Mouse (Mus musculus): ENCODE results near the gene Mrps34. TPM values are rescaled to one million over a fixed set of nuclear protein-coding genes. Genes with fewer than 3 reads are reported as not detected.

The Mrps34 gene
- polyA plus RNA-seq, 1 experiment from 2014 or later = 102 TPM

- WGBS = under 1% methylated on average over 69 of the region's 69 CpGs
- peak within 1 kb of the TSS; percentile 91 for H3K27ac ChIP-seq
- no peaks in the 10 kb centered on the region for H3K9me3 ChIP-seq
- DNase-seq (ENCODE audit: low spot score) = peak; percentile 96
- H3K4me1 ChIP-seq (replicated peaks) = peaks cover 34% of the 10 kb centered on the region
- peak within 1 kb of the TSS; percentile 93 for H3K4me3 ChIP-seq
- H3K36me3 ChIP-seq = peaks cover 61% of the 10 kb centered on the region
- H3K27me3 ChIP-seq (ENCODE audit: insufficient read depth, poor library complexity, severe bottlenecking) = no peaks in the 10 kb centered on the region
Observed at GRCm38 (mm10) chr17:24886134-24886931, 8.6 kb upstream of the Mrps34 start, which contains the start of the genes Nubp2 and Spsb3. TSS of gene Nubp2 (minus strand) at chr17:24886349. TSS of gene Spsb3 (plus strand) at chr17:24886643.

DNA sequence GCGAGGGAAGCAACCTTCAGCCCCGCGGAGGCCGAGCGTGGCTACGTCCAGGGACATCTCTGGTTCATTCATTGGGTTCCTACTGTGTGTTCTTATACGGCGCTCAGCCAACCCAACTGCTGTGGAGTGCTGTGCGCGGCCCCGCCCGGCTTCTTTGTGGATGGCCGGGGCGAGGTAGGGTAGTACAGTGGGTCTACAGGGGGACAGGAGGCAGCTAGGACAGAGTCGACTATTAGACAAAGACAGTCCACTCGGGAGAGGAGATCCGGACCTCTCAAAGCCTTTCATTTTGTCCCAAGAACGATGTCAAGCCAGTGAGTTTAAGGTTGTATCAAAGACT lies 8.0 kb upstream of the Mrps34 start:
- Histone ChIP-seq H3K9me3 (no peaks in the 10 kb centered on the region), H3K4me3 (peak overlapping the region; percentile 93), H3K27me3 (ENCODE audit: insufficient read depth, poor library complexity, severe bottlenecking) (no peaks in the 10 kb centered on the region), H3K36me3 (peaks cover 66% of the 10 kb centered on the region), H3K27ac (peak overlapping the region; percentile 91), H3K4me1 (replicated peaks) (peaks cover 32% of the 10 kb centered on the region)
- 1% methylated on average over 18 of the region's 18 CpGs for WGBS
- DNase-seq (ENCODE audit: low spot score) = no peak

- peak overlapping the region; percentile 93 for H3K4me3 ChIP-seq
- H3K27me3 ChIP-seq (ENCODE audit: insufficient read depth, poor library complexity, severe bottlenecking) = no peaks in the 10 kb centered on the region
- H3K27ac ChIP-seq = peak overlapping the region; percentile 91
- H3K9me3 ChIP-seq = no peaks in the 10 kb centered on the region
- no peak for DNase-seq (ENCODE audit: low spot score)
- peaks cover 32% of the 10 kb centered on the region for H3K4me1 ChIP-seq (replicated peaks)
- H3K36me3 ChIP-seq = peaks cover 66% of the 10 kb centered on the region
- WGBS = 68% methylated on average over 18 of the region's 18 CpGs
Observed at GRCm38 (mm10) chr17:24887291-24888080, 7.4 kb upstream of the Mrps34 start.

DNA sequence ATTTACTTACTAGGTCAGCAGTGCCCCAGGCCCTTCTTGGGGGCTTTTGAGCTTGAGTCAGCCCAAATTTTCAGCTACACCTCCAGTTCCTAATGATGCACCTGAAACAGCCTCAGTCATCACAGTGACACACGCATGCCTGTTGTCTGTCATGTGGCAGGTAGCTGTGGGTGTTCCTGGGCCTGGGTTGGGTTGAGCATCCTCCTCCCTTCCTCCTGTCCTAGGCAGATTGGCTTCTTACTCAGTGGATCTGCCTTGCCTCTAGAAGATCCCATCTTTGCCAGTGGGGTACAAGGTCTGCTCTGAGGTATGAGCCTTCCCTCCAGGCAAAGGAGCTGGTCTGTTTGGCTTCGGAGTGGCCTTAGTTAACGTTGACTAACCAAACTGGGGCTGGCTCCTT lies 6.1 kb upstream of the Mrps34 start:
- H3K9me3 ChIP-seq = no peaks in the 10 kb centered on the region
- no peak overlapping the region for H3K27ac ChIP-seq
- H3K4me1 ChIP-seq (replicated peaks) = peaks cover 39% of the 10 kb centered on the region
- H3K36me3 ChIP-seq = peaks cover 63% of the 10 kb centered on the region
- WGBS = 92% methylated on average over 3 of the region's 3 CpGs
- no peak for DNase-seq (ENCODE audit: low spot score)
- no peaks in the 10 kb centered on the region for H3K27me3 ChIP-seq (ENCODE audit: insufficient read depth, poor library complexity, severe bottlenecking)
- H3K4me3 ChIP-seq = no peak overlapping the region

DNA sequence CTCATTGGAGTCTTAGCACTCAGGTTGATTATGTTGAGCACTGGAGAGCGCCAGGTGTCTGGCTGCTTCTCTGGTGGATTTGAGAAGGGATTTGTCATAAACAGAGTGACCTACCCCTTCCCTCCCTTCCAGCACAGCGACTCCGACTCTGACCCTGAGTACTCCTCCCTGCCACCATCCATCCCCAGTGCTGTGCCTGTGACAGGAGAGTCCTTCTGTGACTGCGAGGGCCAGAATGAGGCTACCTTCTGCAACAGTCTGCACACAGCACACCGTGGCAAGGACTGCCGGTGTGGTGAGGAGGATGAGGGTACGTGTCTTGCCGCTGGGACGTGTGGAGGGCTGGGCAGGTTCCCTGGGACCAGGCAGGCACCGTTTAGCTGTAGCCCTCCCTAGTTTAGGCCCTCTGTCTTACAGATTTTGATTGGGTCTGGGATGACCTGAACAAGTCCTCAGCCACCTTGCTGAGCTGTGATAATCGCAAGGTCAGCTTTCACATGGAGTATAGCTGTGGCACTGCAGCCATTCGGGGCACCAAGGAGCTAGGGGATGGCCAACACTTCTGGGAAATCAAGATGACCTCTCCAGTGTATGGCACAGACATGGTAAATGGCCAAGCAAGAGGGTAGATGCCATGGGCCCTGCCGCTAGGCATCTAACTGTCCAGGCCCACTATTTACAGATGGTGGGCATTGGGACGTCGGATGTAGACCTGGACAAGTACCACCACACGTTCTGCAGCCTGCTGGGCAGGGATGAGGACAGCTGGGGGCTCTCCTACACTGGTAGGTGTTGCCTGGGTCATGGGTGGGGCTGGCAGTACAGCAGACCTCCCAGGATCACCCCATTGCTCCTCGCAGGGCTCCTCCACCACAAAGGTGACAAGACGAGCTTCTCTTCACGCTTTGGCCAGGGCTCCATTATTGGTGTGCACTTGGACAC lies 4.5 kb upstream of the Mrps34 start:
- Histone ChIP-seq H3K36me3 (peaks cover 51% of the 10 kb centered on the region), H3K27me3 (ENCODE audit: insufficient read depth, poor library complexity, severe bottlenecking) (no peaks in the 10 kb centered on the region), H3K4me3 (0 out of 2 replicates have a peak overlapping the region, but pooled peaks have one; percentile 3), H3K27ac (no peak overlapping the region), H3K4me1 (replicated peaks) (peaks cover 39% of the 10 kb centered on the region), H3K9me3 (no peaks in the 10 kb centered on the region)
- DNase-seq (ENCODE audit: low spot score) = no peak
- WGBS = 91% methylated on average over 19 of the region's 19 CpGs

DNA sequence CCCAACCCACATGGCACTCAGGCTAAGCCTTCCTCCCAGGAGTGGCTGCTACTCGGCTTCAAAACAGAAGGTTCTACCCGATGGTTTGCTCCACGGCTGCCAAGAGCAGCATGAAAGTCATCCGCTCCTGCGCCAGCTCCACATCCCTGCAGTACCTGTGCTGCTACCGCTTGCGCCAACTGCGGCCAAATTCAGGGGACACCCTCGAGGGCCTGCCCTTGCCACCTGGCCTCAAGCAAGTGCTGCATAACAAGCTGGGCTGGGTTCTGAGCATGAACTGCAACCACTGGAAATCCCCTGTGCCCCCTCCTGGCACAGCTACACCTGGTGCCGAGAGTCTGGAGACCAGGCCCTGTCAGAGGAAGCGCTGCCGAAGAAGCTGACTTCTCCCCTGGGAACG lies 3.6 kb upstream of the Mrps34 start:
- H3K27ac ChIP-seq = no peak overlapping the region
- H3K27me3 ChIP-seq (ENCODE audit: insufficient read depth, poor library complexity, severe bottlenecking) = no peaks in the 10 kb centered on the region
- H3K36me3 ChIP-seq = peaks cover 51% of the 10 kb centered on the region
- no peak for DNase-seq (ENCODE audit: low spot score)
- peaks cover 42% of the 10 kb centered on the region for H3K4me1 ChIP-seq (replicated peaks)
- WGBS = 87% methylated on average over 13 of the region's 13 CpGs
- no peaks in the 10 kb centered on the region for H3K9me3 ChIP-seq
- H3K4me3 ChIP-seq = 0 out of 2 replicates have a peak overlapping the region, but pooled peaks have one; percentile 3

GRCm38 (mm10) chr17:24892785-24893184 lies 2.1 kb upstream of the Mrps34 start:
- DNase-seq (ENCODE audit: low spot score) = no peak
- H3K27me3 ChIP-seq (ENCODE audit: insufficient read depth, poor library complexity, severe bottlenecking) = no peaks in the 10 kb centered on the region
- H3K27ac ChIP-seq = no peak overlapping the region
- H3K36me3 ChIP-seq = peaks cover 63% of the 10 kb centered on the region
- H3K4me3 ChIP-seq = peak overlapping the region; percentile 27
- 89% methylated on average over 12 of the region's 12 CpGs for WGBS
- H3K9me3 ChIP-seq = no peaks in the 10 kb centered on the region
- peaks cover 47% of the 10 kb centered on the region for H3K4me1 ChIP-seq (replicated peaks)

DNA sequence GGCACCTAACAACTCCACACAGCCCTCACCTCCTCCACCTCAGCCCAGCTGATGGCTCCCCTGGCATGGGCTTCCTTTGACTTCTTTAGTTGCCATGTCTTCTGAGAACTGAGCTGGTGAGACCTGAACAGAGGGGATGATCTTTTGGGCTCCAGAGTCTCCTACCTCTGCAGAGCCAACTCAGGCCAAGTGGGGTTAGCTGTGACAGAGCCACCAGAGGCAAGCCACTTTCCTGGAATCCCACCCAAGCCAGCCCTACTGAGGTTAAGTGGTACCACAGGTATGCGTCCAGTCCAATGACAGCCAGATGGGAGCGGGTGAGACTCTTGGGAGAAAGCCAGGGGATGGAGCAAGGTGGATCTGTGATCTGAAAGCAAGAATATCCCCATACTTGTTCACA lies 1.6 kb upstream of the Mrps34 start:
- H3K4me3 ChIP-seq = peak overlapping the region; percentile 94; the same call in 1 of the 2 replicates
- WGBS = 99% methylated on average over 2 of the region's 2 CpGs
- peaks cover 68% of the 10 kb centered on the region for H3K36me3 ChIP-seq
- no peak overlapping the region for H3K27ac ChIP-seq
- H3K9me3 ChIP-seq = no peaks in the 10 kb centered on the region
- H3K4me1 ChIP-seq (replicated peaks) = peaks cover 48% of the 10 kb centered on the region
- DNase-seq (ENCODE audit: low spot score) = no peak
- H3K27me3 ChIP-seq (ENCODE audit: insufficient read depth, poor library complexity, severe bottlenecking) = no peaks in the 10 kb centered on the region

- Histone ChIP-seq H3K4me3 (peak overlapping the region; percentile 94), H3K36me3 (peaks cover 70% of the 10 kb centered on the region), H3K9me3 (no peaks in the 10 kb centered on the region), H3K27ac (peak overlapping the region; percentile 93), H3K27me3 (ENCODE audit: insufficient read depth, poor library complexity, severe bottlenecking) (no peaks in the 10 kb centered on the region), H3K4me1 (replicated peaks) (peaks cover 52% of the 10 kb centered on the region)
- WGBS = 10% methylated on average over 31 of the region's 31 CpGs
- no peak for DNase-seq (ENCODE audit: low spot score)
Observed at GRCm38 (mm10) chr17:24894061-24894994, 588 bp upstream of the Mrps34 start.

DNA sequence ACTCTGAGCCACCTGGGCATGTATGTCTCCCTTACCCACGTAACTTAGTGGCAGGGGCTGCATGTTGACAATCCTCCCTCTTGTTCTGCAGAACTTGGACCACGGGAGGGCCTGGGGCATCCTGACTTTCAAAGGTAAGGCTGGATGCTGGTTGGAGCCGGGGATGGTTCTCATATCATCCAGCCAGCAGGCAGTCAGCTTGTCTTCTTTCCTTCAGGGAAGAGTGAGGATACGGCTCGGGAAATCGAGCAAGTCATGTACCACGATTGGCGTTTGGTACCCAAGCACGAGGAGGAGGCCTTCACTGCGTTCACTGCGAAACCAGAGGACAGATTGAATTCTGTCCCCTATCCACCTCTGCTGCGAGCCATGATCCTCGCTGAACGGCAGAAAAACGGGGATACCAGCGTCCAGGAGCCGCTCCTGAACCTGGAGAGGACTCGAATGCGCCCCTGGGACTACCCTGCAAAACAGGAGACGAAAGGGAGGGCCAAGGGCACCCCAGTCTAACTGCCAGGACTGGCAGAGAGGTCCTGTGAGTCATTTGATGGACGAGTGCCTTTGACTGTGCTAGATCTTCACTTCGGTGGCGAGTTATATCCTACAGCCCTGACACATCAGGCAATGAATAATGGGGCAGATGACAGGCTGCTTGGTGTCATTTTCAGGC lies 790 bp downstream of the Mrps34 start:
- Histone ChIP-seq H3K4me1 (replicated peaks) (peaks cover 52% of the 10 kb centered on the region), H3K36me3 (peaks cover 70% of the 10 kb centered on the region), H3K27ac (peak overlapping the region; percentile 93), H3K4me3 (peak overlapping the region; percentile 94), H3K9me3 (no peaks in the 10 kb centered on the region), H3K27me3 (ENCODE audit: insufficient read depth, poor library complexity, severe bottlenecking) (no peaks in the 10 kb centered on the region)
- WGBS = 14% methylated on average over 23 of the region's 23 CpGs
- no peak for DNase-seq (ENCODE audit: low spot score)

Measured in hindbrain, embryonic 10.5 days (tissue).